Mouse (Mus musculus) G1E-ER4 (cell line): ENCODE data around the gene C1qtnf1. TPM values are rescaled to one million over a fixed set of nuclear protein-coding genes. Genes with fewer than 3 reads are reported as not detected.

Experiments
- GATA1 ChIP-seq: IDR thresholded peaks from one replicate; pipeline ENCODE4 v1.8.0; 2012; ENCODE audit warnings: low read length, inconsistent platforms
- polyA plus RNA-seq: library from polyadenylated mRNA; stranded (reverse); fragments of >175 nt; gene quantifications from 2 replicates; pipeline ENCODE4 v1.2.3, GENCODE M21; 2012

C1qtnf1 gene
- polyA plus RNA-seq, 1 experiment, result not detected

- TF ChIP-seq GATA1, result no peak
Measured at GRCm38 (mm10) chr11:118424621-118425335, 3.2 kb upstream of the C1qtnf1 start.

GRCm38 (mm10) chr11:118426765-118427164, 1.2 kb upstream of the C1qtnf1 start:
- TF ChIP-seq GATA1, result no peak

DNA sequence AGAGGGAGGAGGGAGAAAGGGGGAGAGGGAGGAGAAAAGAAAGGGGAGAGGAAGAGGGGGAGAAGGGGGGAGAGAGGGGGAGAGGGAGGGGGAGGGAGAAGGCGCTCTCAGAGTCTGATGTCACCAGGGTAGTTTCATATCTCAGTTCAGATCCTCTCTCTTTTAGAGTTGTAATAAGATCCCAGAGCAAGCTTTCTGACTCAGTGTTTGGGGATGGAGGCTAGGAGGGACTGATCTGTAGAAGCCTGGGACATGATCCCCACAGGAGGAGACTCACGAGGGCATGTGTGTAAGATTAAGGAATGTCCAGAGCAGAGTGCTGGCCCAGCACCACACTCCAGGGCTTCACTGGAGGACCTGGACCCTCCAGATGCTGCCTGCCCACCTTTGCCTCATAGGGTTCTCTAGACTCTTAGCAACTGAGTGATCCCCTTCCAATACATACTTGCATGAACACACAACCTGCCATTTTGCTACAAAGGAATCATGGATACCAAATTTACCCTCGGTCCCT, 680 bp upstream of the C1qtnf1 start:
- TF ChIP-seq GATA1, result no peak

DNA sequence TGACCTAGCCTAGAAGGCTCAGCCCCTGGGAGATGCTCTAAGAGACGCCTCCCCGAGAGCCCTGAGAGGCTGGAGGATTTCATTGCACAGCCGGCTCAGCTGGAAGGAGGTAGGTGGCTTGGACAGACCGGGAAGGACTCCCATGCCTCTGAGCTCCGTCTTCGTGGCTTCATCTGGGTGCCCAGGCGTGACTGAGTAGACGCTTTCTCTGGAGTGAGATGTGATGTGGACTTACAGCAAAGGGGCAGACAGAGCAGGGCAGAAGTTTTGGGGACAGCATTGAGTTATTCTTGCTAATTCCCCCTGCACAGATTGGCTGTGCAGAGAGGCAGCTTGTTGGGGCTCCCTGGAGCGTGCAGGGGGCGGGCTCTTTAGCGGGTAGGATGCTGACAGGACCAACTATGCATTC, 461 bp downstream of the C1qtnf1 start:
- TF ChIP-seq GATA1, result no peak

GRCm38 (mm10) chr11:118428944-118429709, 1.1 kb downstream of the C1qtnf1 start:
- no peak for TF ChIP-seq GATA1

- no peak for TF ChIP-seq GATA1
Measured at GRCm38 (mm10) chr11:118430291-118430885, 2.4 kb downstream of the C1qtnf1 start.

DNA sequence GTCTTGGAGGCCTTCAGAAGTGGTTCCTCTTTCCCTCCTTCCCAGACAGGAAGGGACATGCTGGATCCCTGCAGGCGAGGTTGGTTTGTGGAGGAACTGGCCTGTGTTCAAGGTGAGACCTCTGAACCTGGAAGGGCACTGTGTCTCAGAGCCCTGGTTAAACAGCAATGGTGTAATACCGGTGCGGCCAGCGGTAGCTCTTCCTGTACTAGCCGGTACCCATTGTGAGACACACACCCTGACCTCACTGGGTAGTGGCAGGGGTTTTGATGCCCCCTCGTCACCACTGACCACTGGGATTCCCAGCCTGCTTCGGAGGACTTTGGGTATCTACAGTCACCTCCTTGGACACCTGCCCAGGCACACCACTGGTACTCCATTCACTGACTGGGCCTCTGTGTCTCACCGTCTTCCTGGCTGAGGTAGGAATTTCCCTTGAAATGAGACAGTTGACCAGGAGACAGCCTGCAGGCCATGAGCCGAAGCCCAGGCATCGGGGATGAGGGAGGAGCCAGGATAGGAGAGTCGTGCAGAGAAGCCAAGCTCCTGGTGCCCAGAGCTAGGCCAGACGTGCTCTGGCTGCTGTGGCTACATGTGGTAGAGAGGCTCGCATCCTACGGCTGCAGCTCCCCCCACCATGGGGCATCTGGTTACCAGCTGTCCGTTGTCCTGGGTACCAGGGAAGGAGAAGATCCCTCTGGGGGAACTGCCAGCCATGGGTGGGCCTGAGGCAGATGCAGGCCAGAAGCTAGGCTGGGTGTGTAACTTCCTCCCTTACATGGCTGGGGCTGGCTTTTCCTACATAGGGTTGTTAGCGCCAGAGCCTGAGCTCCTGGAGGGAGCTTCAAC, 3.3 kb downstream of the C1qtnf1 start:
- no peak for TF ChIP-seq GATA1

DNA sequence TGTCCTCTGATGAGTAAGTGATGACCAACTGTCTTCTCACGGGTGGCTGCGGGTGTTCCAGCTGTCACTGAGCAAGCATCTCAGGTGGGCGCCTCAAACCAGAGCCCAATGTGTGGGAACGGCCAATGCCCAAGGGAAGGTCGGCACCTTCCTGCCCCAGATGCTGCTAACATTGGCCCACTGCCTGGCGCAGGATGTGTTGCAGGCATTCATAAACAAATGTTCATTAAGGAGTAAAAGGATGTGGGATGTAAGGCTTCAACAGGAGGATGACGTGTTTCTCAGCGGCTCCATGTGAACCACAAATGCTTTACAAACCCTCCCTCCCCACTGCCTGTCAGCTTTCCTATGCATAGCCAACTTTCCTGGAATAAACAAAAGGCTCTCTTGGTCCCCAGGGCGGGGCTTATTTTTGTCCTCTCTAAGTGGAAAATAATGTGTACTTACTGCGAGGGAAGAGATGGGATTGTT, 5.4 kb downstream of the C1qtnf1 start:
- no peak for TF ChIP-seq GATA1

- no peak for TF ChIP-seq GATA1
Measured at GRCm38 (mm10) chr11:118434093-118434492, 6.1 kb downstream of the C1qtnf1 start.

- no peak for TF ChIP-seq GATA1
Measured at GRCm38 (mm10) chr11:118436471-118436935, 8.5 kb downstream of the C1qtnf1 start.

- no peak for TF ChIP-seq GATA1
Measured at GRCm38 (mm10) chr11:118438665-118439414, 10.8 kb downstream of the C1qtnf1 start.

GRCm38 (mm10) chr11:118442691-118443090, 14.7 kb downstream of the C1qtnf1 start:
- TF ChIP-seq GATA1, result no peak

DNA sequence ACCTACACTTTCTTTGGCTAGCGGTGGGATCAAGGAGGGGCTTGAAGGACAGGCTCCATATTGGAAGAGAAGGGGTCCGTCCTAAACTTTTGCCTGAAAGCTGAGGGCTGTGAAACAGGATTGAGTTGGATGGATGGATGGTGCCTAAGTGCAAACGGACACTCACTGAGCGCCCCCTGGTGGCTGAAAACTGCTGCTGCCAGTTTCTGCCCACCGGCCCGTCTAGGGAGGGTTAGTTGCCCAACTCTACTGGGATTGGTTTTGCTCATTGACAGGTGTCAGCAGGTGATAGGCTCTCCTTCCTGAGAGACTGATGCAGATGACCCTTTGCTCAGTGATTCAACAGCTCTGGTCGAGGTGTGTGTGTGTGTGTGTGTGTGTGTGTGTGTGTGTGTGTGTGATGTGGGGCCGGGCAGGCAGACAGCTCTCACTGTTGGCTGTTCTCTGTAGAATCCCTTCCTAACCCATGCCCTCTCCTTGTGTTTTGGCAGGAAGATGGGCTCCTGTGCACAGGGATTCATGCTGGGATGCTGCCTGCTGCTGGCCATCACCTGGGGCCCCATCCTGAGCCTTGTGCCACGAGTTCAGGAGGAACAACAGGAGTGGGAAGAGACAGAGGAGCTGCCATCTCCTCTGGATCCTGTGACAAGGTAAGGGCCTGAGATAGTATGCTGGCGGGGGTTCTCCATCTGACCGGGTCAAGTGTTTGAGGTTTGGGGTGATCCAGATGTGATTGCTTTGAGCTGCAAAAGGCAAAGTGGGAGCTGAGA, 15.4 kb downstream of the C1qtnf1 start:
- TF ChIP-seq GATA1, result no peak

DNA sequence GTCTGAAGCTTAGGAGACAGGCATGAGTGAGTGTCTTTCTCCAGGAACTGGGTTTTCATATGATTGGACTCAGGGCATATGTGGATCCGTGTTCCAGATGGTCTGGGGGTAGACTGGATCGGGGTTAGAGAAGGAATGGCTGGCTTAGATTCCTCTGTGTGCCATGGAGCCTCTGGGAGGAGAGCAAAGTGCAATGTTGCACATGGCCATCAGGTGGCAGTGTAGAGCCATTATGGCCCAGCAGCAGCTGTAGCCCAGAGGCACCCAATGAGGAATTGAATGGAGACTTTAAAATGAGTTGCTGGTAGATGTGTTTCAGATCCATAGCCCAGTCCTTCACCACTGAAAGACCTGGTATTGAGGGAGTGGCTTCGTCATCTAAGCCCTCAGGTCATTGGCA, 17.8 kb downstream of the C1qtnf1 start:
- no peak for TF ChIP-seq GATA1
